Mouse (Mus musculus) megakaryocyte, embryonic 14.5 days (primary cell): ENCODE measurements around the gene Serf2.

Source experiments
- FLI1 ChIP-seq: IDR thresholded peaks from 2 replicates; pipeline ENCODE4 v1.6.1; 2012; ENCODE audit warnings: low read length, inconsistent platforms, mixed read lengths
- GATA1 ChIP-seq: IDR thresholded peaks from 3 replicates; pipeline ENCODE4 v1.6.1; 2012; ENCODE audit warnings: mixed read lengths, low read length, inconsistent platforms, borderline replicate concordance

- TF ChIP-seq GATA1 (no peak), FLI1 (no peak)
These were observed 3.9 kb upstream of the Serf2 start for GRCm38 (mm10) chr2:121445117-121445516.
